Mouse (Mus musculus) brain, embryonic 14.5 days (tissue): Measurements from ENCODE around the gene Ccdc137. TPM values are rescaled to one million over a fixed set of nuclear protein-coding genes. Genes with fewer than 3 reads are reported as not detected.

Experiments
- DNase-seq: peaks from one replicate; pipeline ENCODE4 v3.0.0-alpha.2; 2011; ENCODE audit warnings: low read depth
- CTCF ChIP-seq: fragments of 200-500 bp; IDR thresholded peaks from 2 replicates; pipeline ENCODE4 v1.5.1; 2012; ENCODE audit warnings: inconsistent platforms, mild to moderate bottlenecking, moderate library complexity, borderline replicate concordance; ENCODE audit not compliant: insufficient read depth, insufficient read length; ENCODE audit errors: extremely low read depth
- POLR2A ChIP-seq: fragments of 200-500 bp; IDR thresholded peaks from 2 replicates; pipeline ENCODE4 v1.6.1; 2012; ENCODE audit warnings: mild to moderate bottlenecking, inconsistent platforms, borderline replicate concordance; ENCODE audit not compliant: poor library complexity, insufficient read depth, insufficient read length, severe bottlenecking; ENCODE audit errors: extremely low read depth
- polyA plus RNA-seq: library from polyadenylated mRNA; depleted of rRNA; stranded (reverse); fragments of >200 nt; gene quantifications from 2 replicates; pipeline ENCODE4 v1.2.3, GENCODE M21; 2012

Gene Ccdc137
- polyA plus RNA-seq, 1 experiment: 24.2 TPM

DNA sequence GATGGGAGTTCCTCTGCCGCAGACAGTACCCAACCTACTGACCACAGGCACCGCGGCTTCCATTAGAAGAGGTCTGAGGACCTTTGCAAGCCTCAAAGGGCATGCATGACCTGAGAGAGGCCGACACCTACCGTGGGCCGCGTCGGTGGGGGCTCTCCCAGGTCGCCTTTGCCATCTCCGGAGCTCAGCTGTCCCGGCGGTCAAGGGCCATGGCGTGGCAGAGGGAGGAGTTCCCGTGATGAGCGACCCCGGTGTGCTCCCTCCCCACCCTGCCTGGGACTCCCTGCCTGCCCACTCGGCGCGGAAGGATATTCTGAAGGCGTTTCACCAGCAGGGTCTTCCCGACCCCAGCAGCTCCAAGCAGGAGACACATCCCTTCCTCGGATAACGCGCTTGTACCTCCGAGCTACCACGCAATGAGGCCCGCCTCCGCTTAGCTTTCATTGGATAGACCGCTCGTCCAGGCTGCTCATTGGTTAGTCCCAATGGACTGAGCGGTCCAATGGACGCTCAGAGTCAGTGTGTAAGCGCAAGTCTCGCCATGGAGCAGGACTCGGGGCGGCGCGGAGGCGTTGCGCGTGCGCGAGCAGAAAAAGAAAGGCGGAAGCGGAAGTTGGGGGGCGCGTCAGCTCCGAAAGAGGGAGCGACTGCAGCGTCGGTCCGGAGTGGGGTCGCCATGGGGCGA lies 9.3 kb downstream of the Ccdc137 start, which contains the start of gene Arl16:
TSS of gene Arl16 (minus strand) at position 557 of the 685 bp plus-strand sequence.
- peak; percentile 92; the same call in 1 of the 2 replicates for TF ChIP-seq POLR2A
- TF ChIP-seq CTCF: no peak
- DNase-seq: peak; percentile 100

GRCm38 (mm10) chr11:120467736-120468092 lies 9.8 kb downstream of the Ccdc137 start:
- TF ChIP-seq POLR2A: no peak
- TF ChIP-seq CTCF: no peak

GRCm38 (mm10) chr11:120472052-120472451 lies 14.1 kb downstream of the Ccdc137 start:
- TF ChIP-seq POLR2A: no peak
- TF ChIP-seq CTCF: no peak
- DNase-seq: no peak

More at GRCm38 (mm10) chr11:120467736-120468092, 9.8 kb downstream of the Ccdc137 start:
- no peak for DNase-seq

DNA sequence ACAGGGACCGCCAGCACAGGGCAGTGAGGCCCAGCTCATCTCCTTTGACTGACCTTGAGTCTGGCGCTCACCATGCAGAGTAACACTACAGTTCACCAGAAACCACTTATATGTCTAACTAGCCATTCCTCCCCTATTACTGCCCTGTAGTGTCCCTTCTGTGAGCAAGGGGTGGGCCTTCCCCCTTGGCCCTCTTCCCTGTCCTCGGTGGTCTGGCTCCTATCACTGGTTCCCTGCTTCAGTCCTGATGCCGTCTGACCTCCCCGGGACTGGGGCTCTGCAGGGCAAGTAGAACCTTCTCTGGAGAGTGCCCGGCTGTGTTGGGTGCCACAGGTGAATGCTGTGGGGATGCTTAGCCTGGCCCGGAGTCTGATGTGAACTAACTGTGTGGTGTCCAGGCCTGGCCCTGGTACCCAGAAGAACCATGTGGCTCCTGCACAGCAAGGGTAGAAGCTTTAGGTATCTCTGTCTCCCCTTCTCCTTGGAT lies 25.6 kb downstream of the Ccdc137 start:
- DNase-seq: no peak
- TF ChIP-seq POLR2A: no peak
- no peak for TF ChIP-seq CTCF

DNA sequence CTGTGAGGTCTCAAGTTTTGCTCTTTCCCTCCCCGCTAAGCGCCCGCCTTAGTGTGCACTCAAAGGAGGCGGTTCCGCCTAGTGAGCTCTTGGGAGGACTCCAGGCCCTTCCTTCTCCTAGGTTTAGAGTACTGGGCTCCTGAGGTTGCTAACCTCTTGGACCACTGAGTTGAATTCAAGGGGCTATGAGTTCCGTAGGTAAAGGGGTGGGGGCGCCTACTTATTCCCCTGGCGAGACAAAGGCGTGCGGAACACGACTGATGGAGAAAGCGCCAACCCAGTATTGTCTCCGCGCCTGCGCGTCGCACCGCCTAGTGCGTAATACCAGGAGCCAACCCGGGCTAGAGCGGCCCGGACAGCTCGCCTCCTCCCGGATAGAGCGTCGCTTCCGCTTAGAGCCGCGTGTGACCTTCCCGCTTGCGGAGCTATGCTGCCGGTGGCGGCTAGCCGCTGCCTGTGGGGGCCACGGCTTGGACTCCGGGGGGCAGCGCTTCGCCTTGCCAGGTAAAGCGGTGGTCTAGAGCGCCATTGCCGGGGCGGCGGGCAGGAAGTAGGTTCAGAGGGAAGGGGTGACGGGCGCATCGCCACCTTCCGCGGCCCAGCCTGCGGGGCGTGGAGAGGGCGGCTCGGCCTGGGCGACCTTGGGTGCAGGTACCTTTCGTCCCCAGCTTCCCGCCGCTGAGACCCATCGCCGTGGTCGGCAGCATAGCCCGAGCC lies 26.5 kb downstream of the Ccdc137 start, which contains the start of gene Mrpl12:
TSS of gene Mrpl12 (plus strand) at position 349 of the 717 bp plus-strand sequence.
- peak; percentile 99 for DNase-seq

GRCm38 (mm10) chr11:120485251-120485650 lies 27.3 kb downstream of the Ccdc137 start:
- no peak for TF ChIP-seq CTCF
- no peak for TF ChIP-seq POLR2A

More for the DNA sequence above, 26.5 kb downstream of the Ccdc137 start, which contains the start of gene Mrpl12:
- no peak for TF ChIP-seq CTCF
- TF ChIP-seq POLR2A: peak; percentile 83; the same call in 1 of the 2 replicates

DNA sequence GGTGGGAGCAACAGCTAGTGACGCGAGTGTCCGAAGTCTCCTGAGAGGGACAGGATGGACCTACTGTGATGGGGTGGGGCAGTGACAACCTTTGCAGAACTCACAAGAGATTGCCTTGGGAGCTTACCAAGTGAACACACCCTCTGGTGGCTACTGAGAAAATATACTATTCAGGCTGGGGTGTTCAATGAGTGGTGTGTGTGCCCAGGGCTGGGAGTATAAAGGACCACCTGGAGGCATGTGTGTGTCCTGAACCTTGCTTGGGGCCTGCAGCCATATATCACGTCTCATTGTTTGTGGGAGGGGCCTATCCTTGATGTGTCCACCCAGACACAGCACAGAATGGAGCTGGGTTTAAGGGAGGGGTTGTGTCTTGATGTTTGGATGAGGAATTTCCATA lies 30.6 kb downstream of the Ccdc137 start:
- DNase-seq: no peak
- no peak for TF ChIP-seq CTCF

More at GRCm38 (mm10) chr11:120485251-120485650, 27.3 kb downstream of the Ccdc137 start:
- DNase-seq: no peak

DNA sequence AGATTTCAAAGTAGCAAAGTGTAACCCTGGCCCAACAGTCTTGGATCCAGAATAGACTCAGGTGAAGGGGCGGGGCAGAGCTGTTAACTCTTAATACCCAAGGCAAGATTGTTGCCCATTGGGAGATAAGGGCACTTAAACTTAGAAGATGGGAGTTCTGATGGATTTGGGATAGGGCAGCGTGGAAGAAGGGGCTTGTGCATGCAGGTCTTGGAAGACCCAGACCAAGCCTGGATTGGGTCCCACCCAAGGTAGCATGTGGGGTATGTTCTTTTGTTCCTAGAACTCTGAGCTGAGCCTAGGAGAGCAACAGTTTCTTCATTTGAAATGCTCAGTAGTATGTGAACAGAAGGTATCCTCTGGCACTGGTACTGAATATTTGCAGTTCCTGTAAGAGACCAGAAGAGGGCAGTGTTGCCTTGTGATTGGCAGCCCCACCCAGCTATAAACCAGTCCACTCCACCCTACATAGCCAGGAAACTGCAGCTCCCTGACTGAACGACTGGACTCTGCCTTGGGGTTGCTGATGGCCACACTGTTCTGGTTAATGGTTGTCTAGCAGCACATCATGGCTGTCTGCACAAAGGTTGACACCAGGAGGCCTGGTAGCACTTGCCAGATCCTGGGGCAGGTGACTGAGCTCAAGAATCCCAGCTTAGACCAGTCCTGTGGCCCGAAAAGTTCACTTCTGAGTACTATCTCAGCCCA lies 31.3 kb downstream of the Ccdc137 start:
- peak; percentile 91 for DNase-seq
- no peak for TF ChIP-seq POLR2A
- peak; percentile 88 for TF ChIP-seq CTCF

- DNase-seq: no peak
- no peak for TF ChIP-seq CTCF
- no peak for TF ChIP-seq POLR2A
These were observed 32.6 kb downstream of the Ccdc137 start for GRCm38 (mm10) chr11:120490291-120491046.

DNA sequence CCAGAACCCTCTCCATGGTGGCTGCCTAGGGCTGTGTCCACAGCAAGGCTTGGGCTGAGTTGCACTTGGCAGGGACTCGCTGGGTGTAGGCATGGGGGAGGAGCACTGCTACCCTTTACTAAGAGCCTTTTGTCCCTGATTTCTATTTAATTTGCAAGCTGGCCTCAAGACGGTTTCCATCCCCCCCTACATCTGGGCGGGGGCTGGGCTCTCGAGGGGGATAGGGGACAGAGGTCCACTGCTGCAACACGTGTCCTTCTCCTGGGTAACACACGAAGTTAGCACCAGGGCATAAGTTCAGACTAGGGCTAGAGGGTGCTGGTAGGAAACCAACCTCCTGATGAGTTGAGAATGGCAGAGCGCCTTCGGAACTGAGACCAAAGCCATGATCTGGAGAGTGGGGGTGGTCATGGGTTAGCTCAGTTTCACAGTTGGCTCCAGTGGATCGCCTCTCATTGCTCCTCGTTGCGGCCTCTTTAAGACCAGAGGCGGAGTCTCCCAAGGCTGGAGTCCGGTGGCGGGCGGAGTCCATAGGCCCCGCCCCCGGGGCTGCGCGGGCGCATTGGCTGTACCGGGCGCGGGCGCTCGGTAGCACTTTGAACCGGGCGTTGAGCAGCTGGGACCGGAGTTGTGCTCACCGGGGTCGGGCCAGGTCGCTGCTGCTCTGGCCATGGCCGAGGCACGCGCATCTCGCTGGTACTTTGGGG lies 33.6 kb downstream of the Ccdc137 start, which contains the start of gene Slc25a10:
TSS of gene Slc25a10 (plus strand) at position 524 of the 707 bp plus-strand sequence.
- TF ChIP-seq POLR2A (peak; percentile 36; the same call in 1 of the 2 replicates), CTCF (no peak)
- peak; percentile 93 for DNase-seq
